Mouse (Mus musculus) left cerebral cortex, postnatal 10 days (tissue): ENCODE measurements at regions not wholly inside any gene's neighbourhood (a gene's known extent, or its start where the extent isn't known, plus 50 kb on each side); places are given as distances from the start of the nearest gene placed in this dataset.

Experiments
- DNase-seq, 2 experiments: peaks; one replicate each; pipeline ENCODE4 v3.0.0; 2021 to 2022; ENCODE audit warnings: low spot score in 2 of 2, mixed read lengths in 1 of 2; ENCODE audit errors: extremely low spot score in 1 of 2
- intact Hi-C: fragments of 180-260 bp; cut with DNase I; formaldehyde crosslinking; loops from one replicate; pipeline ENCODE4 v1.15.1; 2025

DNA sequence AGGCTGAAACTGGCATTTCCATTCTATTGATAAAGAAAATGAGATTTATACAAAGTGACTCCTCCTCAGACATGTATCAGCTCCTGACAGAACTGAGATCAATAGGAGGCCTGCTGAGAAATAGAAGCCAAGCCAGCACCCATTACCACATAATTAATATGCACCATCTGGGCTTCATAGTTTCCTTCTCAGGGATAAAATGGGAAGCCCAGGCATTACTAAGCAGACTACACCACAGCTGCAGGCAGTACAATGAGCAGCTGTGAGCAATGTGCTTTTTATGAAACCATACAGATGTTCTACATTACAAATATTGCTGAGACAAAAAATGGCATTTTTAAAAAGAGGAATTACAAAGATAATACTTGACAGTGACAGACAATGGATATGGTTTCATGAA, 950.1 kb downstream of the Otol1 start:
- DNase-seq: no peak
- intact Hi-C loops: no loop called here

DNA sequence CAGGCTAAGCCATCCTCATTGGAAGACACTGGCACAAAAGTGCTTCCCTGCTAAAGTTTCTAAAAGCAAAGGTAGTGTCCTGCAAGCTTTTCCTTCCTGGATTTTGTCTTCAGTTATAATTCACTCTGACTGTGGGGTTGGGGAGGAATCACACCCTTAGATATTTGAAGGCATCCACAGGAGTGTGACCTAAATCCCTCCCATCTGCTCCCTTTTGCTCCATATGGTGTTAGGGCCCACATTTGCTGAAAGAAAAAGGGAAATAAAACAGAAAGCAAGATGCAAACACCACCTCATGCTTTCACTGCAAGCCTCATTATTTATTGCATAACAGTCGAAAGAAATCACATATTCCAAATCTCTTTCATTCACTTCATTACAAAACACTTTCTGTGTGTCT, 955.1 kb downstream of the Otol1 start:
- DNase-seq: no peak
- intact Hi-C loops: no loop called here

DNA sequence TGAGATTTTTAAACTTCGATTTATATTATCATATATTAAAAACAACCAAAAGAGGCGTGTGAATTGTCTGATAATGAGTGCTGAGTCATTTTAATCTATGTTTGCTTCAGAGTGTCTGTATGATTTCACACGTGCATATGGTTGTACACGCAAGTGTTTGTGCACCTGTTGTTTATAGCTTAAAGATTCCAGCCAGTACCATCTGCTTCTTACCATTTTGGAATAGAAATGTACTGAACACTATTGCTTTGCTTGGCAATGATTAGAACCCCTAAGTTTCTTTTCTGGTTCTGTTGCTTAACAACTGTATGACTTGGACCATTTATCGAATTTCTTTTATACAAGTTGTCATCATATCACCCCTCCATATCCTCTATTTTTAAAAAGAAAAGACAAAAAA, 969.5 kb downstream of the Otol1 start:
- intact Hi-C loops: no loop called here
- DNase-seq: peak in 1 of 2 experiments; percentile 2

DNA sequence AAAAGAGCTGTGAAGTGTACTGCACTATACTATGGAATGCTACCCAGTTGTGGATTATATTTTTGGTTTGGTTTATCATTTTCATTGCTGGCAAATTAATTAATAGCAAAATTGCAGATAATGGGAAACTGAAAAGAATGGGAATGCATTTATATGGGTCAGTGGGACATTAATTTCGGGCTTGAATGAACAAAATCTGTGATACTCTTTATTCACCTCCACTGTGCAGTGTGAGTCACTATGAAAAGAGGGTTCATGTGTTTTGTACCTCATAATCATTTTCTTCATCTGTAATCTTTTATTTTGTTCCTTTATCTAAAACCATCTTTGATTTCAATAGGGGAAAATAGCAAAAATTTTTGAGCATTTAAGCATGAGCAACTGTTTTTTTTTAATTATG, 983.5 kb downstream of the Otol1 start:
- intact Hi-C loops: no loop called here
- DNase-seq: no peak

DNA sequence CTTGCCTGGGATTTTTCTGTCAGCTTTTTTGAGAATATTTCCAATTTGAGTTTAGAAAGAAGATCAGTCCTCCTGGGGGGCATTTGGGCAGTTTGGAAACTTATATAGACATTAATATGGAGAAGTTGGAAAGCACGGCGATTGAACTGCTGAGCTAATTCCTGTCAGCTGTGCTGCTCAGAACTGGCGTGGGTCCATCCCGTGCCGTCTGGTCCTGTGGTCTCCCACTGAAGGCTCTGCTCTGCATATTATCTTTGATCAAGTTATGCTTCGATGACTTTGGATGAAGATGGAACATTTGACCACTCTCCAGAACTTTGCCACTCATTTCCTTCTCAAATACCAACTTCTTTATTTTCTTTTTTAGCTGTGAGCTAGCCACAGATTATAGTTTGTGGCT, 995.6 kb downstream of the Otol1 start:
- intact Hi-C loops: no loop called here
- DNase-seq: peak in 1 of 2 experiments; percentile 20
